Mouse (Mus musculus) hematopoietic stem cell, adult 5-6 weeks (primary cell): Measurements from ENCODE around the gene Dph5. TPM values are rescaled to one million over a fixed set of nuclear protein-coding genes. Genes with fewer than 3 reads are reported as not detected.
"Not testable (repeated sequence)": the region's sequence is repeated elsewhere in the genome, so short reads cannot be mapped to it uniquely, and the experiment has no call there.

Experiments
- ATAC-seq, 2 experiments: fragments of 125-278 bp in 1 of 2; replicated peaks in 1 of 2; 2 replicates each; pipeline ENCODE4 v1.8.0; 2016 to 2017; ENCODE audit warnings: inconsistent platforms in 2 of 2, mild to moderate bottlenecking in 2 of 2, moderate number of reproducible peaks in 2 of 2, low read depth in 1 of 2, moderate TSS enrichment in 1 of 2; ENCODE audit not compliant: low FRiP score in 2 of 2, poor library complexity in 2 of 2, severe bottlenecking in 2 of 2, insufficient read depth in 1 of 2, low TSS enrichment in 1 of 2
- total RNA-seq: library from RNA; stranded (forward); fragments of 172-1452, 232-1000 nt; gene quantifications from 2 replicates; pipeline ENCODE4 v1.2.3, GENCODE M21; 2017

The Dph5 gene
- total RNA-seq = 63.8 and 127 TPM in 2 replicates

DNA sequence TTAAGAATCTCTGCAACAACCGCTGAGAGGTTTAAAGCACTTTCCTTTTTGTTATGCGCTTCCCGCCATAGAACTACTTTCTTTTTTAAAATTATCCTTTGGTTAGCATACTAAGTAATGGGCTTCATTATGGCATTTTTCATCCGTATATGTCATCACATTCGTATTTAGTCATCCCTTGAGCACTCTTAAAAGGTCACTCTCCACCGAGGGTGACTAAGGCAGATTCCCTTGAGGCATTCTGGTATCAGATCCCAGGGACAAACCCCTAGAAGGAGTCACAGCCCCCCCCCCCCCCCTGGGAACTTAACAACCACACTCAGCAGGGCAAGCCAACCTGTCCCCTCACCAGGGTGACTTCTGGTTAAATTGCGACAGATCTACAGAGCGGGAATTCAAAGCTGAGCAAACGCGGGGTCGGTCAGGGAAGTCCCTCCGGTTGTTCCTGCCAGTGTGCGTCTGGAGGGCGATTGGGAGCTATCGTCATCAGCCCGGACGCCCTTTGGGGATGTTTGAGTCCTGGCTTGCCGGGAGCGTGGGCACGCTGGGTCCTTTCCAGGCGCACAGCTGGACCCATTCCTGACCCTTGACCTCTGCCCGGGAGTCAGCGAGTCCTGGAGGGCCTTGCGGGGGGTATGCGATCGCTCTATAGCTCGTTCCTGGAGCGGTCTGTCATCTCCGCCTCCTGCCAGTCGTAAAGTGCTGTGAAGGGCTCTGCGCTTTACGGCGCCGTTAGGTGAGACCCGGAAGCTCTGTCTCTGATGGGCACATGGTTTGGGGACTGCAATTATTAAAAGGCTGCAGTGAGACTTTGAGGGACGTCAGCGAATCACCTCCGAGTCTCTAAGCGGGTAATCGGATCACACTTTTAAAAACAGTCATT lies at the start of gene Dph5:
Gene Dph5, plus strand, starts transcription at position 411 of the 883 bp plus-strand sequence.
- peak; percentile 96 to 97 for ATAC-seq

DNA sequence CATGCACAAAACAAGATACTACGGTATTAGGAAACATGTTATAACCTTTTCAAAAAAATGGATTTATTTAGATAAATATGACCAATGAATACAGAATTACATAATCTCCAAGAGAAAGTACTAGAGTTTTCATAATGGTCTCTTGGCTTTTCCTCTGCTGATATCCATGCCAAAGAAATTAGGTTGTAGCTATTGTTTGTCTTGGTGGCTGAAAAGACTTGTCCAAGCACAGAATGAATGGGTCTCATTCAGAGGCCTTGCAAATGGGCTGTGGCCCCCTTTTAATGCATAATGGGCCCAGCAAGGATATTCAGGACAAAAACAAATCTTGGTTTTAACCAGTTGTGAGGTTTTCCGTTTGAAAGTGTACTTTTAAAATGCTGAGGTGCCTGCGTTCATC lies 43.1 kb upstream of the Dph5 start:
- ATAC-seq = no peak

DNA sequence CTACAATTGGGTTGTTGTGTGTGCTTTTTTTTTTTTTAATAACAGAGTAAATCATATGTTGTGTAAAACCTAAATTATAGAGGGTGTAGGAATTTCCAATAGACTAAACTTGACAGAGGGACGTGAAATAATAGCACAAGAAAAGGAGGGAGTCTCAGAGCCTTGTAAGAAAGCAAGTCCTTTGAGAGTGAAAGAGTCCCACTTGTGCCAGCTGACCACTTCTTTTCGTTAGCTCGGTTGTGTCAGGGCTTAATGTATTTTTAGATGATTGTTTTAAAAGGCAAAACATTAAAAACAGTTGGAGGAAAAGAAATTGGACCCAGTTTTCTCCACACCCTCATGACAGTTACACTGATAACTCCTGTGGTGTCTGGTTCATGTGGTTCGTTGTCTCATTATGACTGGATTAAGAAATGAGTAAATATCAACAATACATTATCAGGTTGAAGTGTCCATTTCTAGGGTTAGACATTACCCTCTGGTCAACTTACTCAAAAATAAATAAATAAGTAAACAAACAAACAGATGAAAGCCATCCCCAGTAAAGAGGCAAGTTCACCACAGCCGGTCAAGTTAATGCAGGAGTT lies 42.5 kb upstream of the Dph5 start:
- ATAC-seq = no peak

- ATAC-seq = no peak; a peak in 1 of 4 replicates
Measured at GRCm38 (mm10) chr3:115845724-115846123, 41.9 kb upstream of the Dph5 start.

DNA sequence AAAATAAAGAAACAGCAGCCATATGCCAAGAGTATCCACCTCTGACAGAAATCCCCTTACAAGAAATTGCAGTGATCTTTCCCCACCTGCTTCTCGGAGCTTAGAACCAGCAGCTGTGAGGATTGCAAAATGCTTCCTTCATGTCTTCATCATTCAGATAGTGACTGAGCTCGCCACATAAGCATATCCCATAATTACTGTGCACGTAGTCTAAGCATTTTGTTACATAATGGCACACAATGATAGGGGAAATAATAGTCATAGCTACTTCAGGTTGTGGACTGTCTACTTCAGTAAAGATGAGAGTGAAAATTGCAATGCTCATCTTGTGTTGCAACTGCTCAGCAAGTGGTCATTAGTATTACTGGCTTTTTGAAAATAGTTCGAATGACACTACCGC lies 41.5 kb upstream of the Dph5 start:
- peak in 1 of 2 experiments; percentile 62; a peak in 1 of 4 replicates for ATAC-seq

GRCm38 (mm10) chr3:115848686-115849480 lies 38.8 kb upstream of the Dph5 start:
- no peak for ATAC-seq

DNA sequence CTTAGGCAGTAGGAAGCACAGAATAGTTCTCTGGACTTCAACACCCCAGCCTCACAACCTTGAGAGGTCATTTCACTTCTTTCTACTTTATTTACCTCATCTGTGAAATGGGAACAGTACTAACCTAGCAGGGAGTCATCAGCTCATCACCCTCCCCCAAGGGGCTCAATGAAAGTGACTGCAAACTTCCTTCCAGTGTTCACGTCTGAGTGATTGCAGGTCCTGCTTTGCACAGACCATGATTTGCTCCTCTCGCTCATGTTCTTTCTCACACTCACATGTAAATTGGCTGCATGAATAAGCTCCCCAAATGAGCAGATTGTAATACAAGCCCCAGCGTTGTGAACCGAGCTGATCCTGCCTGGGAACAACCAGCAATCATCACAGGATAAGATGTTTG lies 36.7 kb upstream of the Dph5 start:
- no peak for ATAC-seq

DNA sequence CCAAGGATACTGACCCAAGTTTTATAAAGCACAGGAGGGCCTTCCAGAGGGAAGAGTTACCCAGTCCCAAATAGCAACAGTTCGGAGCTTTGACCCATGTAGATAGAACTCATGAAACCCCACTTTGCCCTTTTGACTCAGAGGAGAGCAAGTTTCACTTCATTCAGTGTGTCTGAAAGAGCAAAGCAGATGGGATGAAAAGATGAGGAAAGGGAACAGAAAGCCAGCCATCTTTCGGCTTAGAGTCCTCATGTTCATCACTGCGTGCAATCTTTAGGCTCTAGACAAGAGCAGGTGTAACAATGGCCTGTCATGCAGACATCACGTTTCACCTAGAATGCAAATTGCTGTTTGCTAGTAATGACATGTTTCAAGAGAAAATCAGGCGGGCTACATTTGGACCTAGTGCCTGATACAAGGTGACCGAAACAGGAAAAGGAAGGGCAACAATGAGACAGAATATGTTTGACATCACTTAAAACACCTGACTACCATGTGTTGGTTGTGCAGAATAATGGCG lies 32.9 kb upstream of the Dph5 start:
- no peak for ATAC-seq

- no peak for ATAC-seq
Measured at GRCm38 (mm10) chr3:115855576-115855975, 32.1 kb upstream of the Dph5 start.

GRCm38 (mm10) chr3:115856484-115857022 lies 31.1 kb upstream of the Dph5 start:
- ATAC-seq = no peak

GRCm38 (mm10) chr3:115857436-115857835 lies 30.2 kb upstream of the Dph5 start:
- ATAC-seq = no peak

DNA sequence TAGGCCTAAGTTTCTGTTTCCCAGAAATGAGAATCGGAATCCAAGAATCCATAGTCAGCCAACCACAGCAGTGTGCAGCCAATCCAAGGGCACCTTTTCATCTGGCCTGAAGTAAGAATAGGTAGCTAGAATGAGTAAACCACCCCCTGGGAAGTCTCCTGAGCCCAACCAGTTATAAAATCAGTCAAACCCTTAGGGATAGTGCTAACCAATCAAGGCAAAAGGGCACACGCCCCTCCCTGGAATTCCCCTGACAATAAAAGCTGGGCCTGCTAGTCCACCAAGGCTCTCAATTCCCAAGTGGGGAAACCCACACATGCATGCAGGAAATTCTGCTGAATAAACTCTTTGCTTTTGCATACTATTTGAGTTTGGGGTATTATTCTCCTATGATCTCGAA lies 28.8 kb upstream of the Dph5 start:
- ATAC-seq = no peak

DNA sequence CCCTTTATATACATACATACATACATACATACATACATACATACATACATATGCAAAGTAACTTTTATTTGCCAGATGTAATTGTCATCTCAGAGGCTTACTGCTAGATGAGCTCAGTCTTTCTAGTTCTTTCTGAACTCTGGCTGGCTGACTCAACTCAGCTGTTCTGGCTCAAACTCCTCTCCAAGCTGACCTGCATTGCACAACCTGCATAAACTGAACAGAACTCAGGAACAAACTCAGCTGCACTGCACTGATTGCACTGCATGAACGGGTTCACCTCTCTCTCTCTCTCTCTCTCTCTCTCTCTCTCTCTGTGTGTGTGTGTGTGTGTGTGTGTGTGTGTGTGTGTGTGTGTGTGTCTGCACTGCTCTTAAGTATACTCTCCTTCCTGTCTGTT lies 26.9 kb upstream of the Dph5 start:
- not testable (repeated sequence) for ATAC-seq

DNA sequence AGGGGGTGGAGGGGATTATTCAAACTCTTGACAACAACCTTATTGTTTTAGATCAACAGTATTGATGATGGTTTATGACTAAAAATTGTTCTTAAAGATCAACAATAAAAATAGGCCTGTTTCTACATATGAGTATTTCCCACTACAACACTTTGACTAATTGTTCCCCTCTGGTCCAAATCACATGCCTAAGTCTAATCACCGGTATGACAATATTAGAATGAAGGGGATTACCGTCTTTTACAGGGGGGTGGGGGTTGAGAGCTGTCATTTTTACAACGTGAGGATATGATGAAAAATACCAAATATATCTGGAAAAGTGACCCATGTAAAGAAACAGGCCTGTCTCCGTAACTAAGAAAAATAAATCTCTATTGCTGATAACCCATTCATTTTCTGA lies 24.1 kb upstream of the Dph5 start:
- no peak for ATAC-seq

DNA sequence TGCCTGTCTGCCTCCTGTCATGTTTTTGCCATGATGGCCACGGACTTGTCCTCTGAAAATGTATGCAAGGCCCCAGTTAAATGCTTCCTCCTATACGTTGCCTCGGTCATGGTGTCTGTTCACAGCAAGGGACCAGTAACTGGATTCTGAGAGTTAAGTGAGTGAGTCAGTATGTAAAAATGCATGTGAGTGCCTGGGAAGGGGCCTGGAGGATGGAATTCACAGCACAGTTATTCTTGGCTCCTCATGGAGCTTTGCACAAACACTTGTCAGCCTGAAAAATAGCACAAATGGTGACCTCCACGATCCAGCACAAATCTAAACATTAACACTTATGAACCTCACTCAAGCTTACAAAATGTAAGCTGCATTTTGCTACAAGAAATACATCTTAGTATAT lies 20.5 kb upstream of the Dph5 start:
- no peak for ATAC-seq

DNA sequence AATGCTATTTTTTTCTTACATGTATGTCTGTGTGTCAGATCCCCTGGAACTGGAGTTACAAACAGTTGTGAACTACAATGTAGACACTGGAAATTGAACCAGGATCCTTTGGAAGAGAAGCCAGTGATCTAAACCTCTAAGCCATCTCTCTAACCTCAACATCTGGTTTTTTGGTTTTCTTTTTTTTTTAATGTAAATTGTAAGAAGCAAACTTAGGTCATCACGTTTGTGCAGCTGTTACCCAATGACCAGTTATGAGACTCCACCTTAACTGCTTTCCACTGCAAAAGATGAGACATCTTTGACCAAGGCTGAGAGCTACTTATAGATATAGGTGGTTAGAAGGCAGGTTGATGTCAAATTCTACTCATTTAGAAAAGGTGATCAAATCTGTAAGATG lies 19.7 kb upstream of the Dph5 start:
- no peak for ATAC-seq

GRCm38 (mm10) chr3:115869360-115869759 lies 18.3 kb upstream of the Dph5 start:
- ATAC-seq = peak; percentile 32 to 37; a peak in 2 of 4 replicates

- ATAC-seq = peak; percentile 93 to 94
Measured at GRCm38 (mm10) chr3:115875551-115875950, 12.1 kb upstream of the Dph5 start.
